Mouse (Mus musculus) left cerebral cortex, postnatal 36 days (tissue): ENCODE results near the gene M6pr. TPM values are rescaled to one million over a fixed set of nuclear protein-coding genes. Genes with fewer than 3 reads are reported as not detected.
A peak's percentile ranks its signal among the peaks of the same experiment; 100 is the strongest.

ENCODE experiments used
- DNase-seq, 2 experiments: peaks; one replicate each; pipeline ENCODE4 v3.0.0; 2021 to 2022; ENCODE audit warnings: low spot score in 2 of 2, mixed read lengths in 1 of 2
- intact Hi-C: fragments of 180-260 bp; cut with DNase I; formaldehyde crosslinking; loops from one replicate; pipeline ENCODE4 v1.15.1; 2025
- total RNA-seq, 2 experiments: library from RNA; stranded (reverse); gene quantifications; 2 replicates each; pipeline ENCODE4 v1.2.3; 2021

M6pr gene
- total RNA-seq, result 10 to 100 TPM; 67.7 to 69.8 TPM

DNA sequence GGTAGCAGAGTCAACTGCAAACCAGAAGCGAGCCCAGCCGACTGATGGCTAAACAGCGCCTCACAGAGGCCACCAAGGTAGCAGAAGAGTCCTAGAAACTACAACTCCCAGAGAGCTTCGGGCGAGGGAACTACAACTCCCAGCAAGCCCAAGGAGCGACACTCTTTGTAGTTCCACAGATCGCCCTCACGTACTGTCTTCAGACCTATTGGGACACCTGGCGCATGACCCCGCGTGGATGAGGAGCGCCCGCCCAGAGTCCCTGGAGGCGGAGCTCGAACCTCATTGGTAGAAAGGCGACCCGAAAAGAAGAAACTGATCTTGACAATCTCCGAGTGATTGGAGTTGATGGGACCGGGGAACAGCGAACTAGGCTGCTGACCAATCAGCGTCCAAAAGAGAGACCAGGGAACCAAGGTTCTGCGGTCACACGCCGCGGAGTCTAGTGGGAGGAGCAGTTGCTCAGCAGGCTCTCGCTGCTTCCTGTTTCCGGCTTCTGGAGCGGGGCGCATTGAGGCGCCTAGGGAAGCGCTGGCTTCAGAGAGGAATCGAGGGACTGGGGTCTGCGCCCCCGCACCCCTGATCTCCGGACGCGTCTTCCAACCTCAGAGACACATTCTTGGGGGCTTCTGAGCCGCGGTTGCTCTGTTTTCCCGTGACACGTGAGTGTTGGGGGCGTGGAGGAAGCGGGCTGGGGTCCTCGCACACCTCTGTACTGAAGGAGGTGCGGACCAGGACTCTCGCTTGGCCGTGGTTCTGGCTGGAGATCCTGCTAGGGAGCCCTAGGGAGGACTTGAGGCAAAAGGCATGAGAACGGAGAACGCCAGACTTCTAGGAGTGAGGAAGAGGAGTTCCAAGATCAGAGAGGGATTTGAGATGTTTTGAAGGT is at the start of gene M6pr:
Gene M6pr (plus strand): TSS at position 216 of the 889 bp plus-strand sequence.
- intact Hi-C loops, result loop anchor here (2.0 kb wide), 2 partner anchors 30 to 50 kb away; no protein-coding TSS in a partner anchor
- DNase-seq, result peak; percentile 97

DNA sequence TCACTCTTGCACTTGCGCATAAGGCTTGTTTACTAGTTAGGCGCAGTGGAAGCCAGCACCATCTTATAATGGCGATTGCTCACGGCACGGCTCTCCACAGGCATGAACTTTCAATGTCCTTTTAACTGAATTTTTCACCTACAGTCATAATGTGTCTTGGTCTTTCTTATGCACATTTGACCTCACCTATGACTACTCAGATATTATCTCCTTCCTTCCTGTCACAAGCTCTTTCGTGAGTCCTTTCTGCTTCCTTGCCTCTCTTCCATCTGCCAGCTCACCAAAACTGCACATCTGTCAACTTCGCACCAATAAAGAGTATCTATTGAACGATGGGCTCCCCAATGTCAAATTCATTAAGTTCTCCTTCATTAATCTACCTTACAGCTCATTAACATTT is 46.0 kb upstream of the M6pr start:
- intact Hi-C loops, result no loop called here

DNA sequence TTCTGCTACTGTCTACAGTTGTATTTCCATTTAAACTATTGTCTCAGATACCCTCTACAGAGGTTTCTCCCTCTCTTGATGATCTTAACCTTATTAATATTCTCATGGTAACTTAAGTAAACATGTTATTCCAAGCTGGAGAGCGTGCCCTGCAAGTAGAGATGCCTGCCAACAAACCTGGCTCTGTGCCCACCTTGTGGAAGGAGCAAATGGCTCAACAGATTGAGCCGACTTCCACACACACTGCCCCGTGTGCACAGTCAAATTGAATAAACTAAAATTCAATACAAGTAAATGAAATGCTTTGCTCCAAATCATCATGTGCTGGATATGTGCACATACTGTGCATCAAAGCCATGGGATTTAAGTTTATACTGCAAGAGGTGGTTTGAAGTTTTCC is 40.0 kb upstream of the M6pr start:
- intact Hi-C loops, result no loop called here
- DNase-seq, result peak; percentile 7 to 14

More for the DNA sequence above, 46.0 kb upstream of the M6pr start:
- DNase-seq, result no peak

DNA sequence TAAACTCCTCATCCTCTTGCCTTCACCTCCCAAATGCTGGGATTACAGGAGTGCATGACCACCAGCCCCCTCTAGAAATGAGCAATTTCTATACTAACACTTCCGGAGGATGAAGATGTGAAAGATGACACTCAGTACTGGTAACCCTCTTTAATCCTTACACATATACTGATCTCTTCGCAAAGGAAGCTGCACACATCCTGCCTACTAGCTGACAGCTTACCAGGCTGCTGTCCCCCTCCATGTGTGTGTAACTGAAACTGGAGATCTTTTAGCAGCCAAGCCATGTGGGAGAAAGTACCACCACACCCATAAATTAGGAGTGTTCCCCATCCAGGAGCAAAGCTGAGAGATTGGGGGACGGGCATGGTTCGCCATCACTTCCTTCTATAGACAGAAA is 39.4 kb upstream of the M6pr start:
- DNase-seq, result no peak
- intact Hi-C loops, result no loop called here

DNA sequence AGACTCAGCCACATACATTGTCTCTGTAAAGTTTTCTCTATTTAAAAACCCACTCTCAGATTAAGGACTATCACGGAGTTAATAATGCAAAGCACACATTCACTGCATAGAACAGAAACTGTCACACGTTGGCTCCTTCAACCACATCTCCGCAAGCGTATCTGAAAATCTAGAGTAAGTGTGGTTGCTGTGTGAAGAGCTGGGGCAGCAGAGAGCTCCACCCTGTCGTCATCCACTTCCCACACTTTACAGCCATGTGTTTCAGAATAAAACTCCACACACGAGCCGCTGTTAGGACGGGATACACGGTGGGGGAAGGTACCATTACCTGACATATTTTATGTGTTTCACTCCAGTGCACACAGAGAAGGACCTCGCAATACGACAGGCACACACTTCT is 38.4 kb upstream of the M6pr start:
- intact Hi-C loops, result no loop called here

DNA sequence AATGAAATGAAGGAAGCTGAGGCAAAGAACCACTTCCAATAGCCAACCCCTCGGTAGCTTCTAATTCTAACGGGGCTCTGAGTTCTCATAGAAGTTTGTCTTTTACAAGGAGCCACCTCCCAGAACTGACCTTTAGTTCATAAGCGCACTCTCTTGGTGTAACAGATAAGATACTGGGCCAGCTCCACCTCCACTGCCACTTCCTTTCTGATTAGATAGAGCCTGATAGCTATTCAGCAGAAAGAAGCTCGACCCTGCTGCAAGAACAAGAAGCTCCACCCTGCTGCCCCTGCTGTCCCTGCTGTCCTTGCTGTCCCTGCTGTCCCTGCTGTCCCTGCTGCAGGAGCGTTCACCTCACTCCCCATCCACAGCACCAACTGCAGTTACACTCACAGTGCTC is 34.0 kb upstream of the M6pr start:
- intact Hi-C loops, result no loop called here
- no peak for DNase-seq

More for the DNA sequence above, 38.4 kb upstream of the M6pr start:
- no peak for DNase-seq

DNA sequence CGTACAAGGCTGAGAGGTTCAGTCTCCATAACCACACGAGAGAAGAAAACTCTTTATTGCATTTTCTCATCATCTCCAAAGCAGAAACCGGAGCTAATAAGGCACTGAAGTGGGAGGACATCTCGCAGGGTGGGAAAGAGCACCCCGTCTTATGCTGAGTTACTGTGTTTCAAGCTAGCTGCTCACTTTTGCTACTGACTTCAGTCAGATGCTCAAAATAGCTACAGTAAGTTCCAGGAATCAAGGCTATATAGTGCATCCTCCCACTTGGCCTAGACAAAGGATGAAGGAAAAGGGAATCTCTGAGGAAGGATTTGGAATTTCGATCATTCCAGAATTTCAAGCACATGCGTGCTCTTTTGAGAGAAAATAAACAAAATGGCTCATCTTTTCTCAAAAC is 32.0 kb upstream of the M6pr start:
- no peak for DNase-seq
- intact Hi-C loops, result no loop called here

DNA sequence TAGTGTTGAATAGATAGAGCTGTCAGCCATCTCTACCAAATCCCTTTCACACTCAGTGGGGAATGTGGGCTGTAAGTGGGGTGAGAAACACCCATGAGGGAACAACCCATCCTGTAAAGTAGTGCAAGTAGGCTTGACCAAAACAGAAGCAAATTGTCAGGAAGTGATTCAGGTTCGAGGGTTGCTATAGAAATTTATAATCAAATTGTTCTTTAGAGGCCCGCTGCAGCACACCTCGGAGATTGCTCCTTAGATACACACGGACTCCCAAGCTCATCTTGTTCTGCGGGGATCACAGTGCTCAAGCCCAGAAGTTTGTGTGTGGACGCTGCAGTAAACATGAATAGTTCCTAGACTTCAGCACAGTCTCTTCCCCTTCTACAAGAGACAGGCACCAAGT is 25.7 kb upstream of the M6pr start, which contains the start of gene Klrg1:
Gene Klrg1 (minus strand): TSS at position 101 of the 400 bp plus-strand sequence.
- no peak for DNase-seq
- intact Hi-C loops, result no loop called here

DNA sequence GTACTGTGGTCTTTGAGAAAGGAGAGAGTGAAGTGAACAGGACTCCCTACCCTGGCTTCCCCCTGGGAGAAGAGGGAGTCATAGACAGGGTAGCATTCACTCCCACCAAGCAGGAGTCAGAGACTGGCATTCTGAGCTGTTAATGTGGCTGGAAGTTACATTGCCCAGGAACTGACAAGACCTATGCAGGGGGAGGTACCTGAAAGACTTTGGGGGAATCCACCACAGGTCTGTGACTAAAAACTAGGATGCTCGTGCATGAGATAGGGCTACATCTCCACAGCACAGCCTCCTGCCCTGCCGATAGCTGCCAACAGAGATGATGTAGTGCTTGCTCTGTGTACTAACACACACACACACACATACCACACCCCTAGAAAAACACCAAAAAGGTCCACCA is 25.1 kb upstream of the M6pr start:
- DNase-seq, result no peak
- intact Hi-C loops, result no loop called here

DNA sequence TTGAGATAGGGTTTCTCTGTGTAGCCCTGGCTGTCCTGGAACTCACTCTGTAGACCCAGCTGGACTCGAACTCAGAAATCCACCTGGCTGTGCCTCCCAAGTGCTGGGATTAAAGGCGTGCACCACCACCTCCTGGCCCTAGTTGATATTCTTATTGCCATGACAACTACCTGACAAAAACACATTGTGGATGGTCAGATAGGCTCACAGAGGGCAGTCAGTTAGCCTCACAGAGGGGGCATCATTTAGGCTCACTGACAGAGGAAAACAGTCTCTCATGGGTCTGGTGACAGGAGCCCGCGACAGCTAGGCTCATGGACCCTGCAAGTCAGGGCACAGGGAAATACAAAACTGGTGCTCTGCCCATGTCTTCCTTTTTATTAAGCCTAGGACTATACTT is 24.2 kb upstream of the M6pr start:
- no peak for DNase-seq
- intact Hi-C loops, result no loop called here

DNA sequence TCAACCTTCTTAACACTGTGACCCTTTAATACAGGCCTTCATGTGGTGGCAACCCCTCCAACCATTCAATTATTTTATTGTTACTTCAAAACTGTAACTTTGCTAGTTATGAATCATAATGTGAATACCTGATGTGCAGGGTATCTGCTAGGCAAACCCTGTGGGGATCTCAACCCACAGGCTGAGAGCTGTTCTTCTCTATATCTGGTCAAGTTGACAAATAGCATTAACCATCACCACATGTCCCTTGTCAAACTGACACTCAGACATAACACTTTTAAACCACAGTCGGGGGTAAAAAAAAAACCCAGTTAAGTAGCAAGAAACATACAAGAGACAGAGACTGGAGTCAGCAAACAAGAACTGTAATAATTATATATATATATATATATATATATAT is 23.7 kb upstream of the M6pr start:
- intact Hi-C loops, result no loop called here
- DNase-seq, result no peak

DNA sequence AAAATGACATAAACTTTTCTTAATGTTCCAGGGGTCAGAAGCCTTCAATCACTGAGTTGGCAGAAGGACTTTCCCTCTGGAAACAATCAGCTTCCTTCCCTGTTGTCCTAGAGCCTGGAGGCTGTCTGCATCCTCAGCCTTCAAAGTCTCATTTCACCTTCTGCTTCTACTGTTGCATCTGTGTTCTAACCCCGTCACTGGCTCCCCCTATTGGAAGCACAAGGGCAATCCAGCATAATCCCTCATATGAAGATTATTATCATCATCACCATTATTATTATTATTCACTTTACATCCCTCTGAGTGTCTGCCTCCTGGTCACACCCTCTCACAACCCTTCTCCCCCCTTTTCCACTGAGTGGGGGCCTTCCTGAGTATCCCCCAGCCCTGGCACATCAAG is 20.3 kb upstream of the M6pr start:
- intact Hi-C loops, result no loop called here

DNA sequence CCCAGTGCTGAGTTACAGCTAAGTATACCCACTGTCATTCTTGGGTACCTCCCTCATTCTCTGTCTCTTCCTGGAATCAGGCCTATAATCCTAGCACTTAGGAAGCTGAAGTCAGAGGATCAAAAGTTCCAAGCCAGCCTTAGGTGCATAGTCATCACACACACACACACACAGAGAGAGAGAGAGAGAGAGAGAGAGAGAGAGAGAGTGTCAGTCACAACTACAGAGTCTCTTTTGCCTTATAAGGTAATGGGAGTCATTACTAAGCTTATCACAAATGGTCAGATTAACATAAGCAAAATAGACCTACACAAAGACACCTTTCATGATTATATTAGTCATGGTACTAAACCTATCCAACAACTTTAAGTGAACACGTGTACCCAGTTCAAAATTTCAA is 19.2 kb upstream of the M6pr start:
- intact Hi-C loops, result no loop called here

More for the DNA sequence above, 20.3 kb upstream of the M6pr start:
- DNase-seq, result no peak

DNA sequence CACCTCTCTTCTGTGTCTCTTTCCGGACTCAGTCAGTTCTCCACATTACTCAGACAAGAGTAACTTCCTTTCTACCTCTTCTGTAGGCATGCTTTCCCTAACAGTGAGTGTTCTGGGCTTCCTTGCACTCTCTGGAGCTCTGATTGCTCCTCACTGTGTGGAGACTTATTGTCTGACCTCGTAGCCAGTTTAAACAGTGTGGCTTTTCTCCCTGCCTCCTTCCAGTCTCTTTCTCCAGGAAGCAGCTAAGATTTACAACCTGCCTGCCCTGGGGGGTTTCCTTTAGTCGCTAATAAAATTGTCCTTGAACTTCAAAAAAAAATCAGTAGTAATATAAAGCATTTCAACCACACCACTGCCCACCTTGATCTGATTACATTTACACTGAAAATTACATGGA is 18.3 kb upstream of the M6pr start:
- no peak for DNase-seq
- intact Hi-C loops, result no loop called here

More for the DNA sequence above, 19.2 kb upstream of the M6pr start:
- DNase-seq, result no peak

DNA sequence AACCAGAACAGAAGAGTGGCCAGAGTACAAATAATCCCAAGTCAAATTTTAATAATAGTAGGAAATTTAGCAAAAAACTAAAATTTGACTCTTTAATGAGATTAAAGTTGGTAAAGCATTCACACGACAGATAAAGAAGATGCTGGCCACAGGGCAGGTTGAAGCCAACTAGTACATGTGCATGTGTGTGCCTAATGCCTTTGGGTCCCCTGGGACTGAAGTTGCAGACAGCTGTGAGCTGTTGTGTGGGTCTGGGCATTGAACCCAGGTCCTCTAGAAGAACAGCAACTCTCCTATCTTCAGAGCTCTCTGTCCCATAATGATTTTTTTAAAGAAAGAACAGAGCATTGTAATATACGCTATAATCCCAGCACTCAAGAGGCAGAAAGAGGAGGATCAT is 17.3 kb upstream of the M6pr start:
- no peak for DNase-seq
- intact Hi-C loops, result no loop called here

DNA sequence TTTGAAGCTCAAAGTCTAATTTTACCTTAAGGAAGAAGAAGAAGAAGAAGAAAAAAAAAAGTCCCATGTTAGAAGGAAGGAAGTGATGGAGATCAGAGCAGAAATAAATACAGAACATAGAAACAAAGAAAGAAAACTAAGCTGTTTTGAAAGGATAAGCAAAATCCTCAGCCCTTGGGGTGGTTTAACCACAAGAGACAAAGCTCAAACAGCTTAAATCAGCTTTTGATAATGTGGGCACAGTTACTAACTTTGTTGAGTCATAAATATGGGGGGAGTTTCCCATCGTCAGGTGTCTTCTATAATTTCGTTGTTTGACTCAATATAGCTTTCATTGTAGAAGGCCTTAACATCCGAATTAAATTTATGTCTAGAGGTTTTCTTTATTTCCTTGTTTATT is 16.8 kb upstream of the M6pr start:
- intact Hi-C loops, result no loop called here
- DNase-seq, result no peak

DNA sequence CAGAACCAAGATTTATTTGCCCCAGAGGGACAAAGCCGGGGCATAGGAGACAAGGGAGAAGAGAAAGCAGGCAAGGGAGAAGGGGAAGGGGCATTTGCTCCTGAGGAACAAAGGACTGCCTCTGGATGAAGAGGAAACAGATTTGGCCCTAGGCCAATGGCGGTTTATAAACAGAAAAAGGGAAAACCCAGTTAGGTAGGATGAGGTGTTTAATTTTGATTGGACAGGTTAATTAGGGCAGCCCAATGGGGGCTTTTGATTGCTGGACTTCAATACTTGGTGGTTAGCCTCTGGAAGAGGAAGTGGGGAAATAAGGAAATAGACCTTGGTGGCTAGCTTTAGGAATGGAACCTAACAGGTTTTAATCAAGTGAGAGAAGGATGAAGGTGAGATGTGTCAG is 16.3 kb upstream of the M6pr start:
- DNase-seq, result no peak
- intact Hi-C loops, result no loop called here

DNA sequence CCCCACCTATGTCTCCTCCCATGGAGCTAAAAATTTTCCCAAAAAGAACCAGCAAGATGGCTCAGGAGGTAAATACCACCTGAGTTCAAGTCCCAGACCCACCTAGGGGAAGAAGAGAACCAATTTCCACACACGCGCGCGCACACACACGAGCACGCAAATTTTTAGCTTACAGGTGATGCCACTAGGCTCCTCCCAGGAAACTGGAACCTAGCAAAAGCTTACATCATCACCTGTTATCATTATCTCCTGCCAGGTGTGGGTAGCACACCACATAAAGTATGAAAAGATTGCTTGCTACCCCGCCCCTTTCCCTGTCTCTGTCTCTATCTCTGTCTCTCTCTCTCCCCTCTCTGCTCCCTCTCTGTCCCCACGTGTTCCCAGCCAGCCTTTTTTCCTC is 15.4 kb upstream of the M6pr start:
- intact Hi-C loops, result no loop called here
- no peak for DNase-seq

DNA sequence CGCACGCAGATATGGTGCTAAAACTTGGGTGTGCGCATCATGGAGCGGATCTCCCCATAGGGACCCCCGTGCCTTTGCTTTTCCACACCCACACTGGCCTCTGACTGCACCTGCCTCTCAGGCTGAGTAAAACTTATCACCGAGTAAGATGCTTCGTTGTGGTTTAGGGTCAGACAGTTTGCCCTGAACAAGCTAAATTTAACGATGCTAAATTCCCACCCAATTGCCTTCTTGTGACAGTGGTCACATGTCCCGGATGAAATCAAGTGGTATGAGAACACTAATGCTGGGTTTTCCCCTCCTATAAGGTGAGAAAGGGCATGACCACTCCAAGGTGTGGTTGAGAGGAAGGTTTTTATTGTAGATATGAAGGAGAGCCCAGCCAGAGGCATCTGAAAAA is 14.7 kb upstream of the M6pr start:
- no peak for DNase-seq
- intact Hi-C loops, result no loop called here

DNA sequence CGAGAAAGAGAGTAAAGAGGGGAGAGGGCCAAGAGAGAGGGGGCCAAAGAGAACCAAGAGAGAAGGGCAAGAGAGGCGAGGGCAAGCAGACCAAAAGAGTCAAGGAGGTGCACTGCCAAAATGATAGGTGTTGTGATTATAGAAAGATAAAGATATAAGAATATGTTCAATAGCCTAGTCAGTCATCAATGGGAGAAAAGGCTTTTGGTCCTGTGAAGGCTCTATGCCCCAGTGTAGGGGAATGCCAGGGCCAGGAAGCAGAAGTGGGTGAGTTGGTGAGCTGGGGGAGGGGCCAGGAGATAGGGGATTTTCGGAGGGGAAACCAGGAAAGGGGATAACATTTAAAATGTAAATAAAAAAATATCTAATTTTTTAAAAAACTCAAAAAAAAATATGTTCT is 14.2 kb upstream of the M6pr start:
- no peak for DNase-seq
- intact Hi-C loops, result no loop called here

DNA sequence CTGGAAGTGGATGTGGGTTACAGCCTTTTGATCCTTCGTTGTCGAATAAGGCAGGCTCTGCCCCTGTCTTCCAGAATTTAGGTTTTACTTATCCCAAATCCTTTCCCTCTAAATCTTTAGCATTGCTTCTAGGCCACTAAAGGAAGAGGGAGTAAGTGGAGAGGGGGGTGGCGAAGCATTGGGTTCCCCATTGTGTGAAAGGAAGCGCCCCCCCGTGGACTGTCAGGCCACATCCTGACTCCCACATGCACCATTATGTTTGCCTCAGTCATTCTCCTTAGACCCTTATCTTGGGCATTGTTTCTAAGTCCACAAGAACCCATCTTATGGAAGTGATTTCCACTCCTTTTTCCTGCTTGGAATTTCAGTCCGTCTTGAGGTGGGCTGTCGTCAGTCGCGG is 13.3 kb upstream of the M6pr start:
- intact Hi-C loops, result no loop called here

DNA sequence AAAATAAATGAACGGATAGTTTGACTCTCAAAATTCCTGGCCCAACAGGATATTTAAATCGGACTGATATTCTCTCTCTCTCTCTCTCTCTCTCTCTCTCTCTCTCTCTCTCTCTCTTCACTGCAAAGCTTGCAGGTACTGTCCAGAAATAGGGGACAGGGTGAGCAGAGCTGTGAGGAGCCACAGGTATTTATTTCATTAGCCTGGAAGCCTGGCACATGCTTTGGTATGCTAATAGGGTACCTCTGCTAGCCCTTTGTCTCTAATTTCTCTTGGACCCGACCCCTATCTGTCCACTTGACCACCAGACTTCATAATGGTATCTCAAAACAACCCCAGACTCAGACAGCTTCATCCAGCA is 11.6 kb upstream of the M6pr start:
- DNase-seq, result no peak
- intact Hi-C loops, result no loop called here

More for the DNA sequence above, 13.3 kb upstream of the M6pr start:
- DNase-seq, result no peak
